Mouse (Mus musculus) myocyte (in vitro differentiated cells): ENCODE data around the gene Fat3.

Source experiments
- CEBPB ChIP-seq: IDR thresholded peaks from 2 replicates; pipeline ENCODE4 v1.6.1; 2011; ENCODE audit warnings: mild to moderate bottlenecking, moderate library complexity; ENCODE audit not compliant: poor library complexity, insufficient read depth, severe bottlenecking
- E2F4 ChIP-seq: IDR thresholded peaks from one replicate; pipeline ENCODE4 v1.6.1; 2011; ENCODE audit warnings: mild to moderate bottlenecking, control low read depth, moderate library complexity; ENCODE audit not compliant: insufficient read depth
- MAX ChIP-seq: IDR thresholded peaks from one replicate; pipeline ENCODE4 v1.6.1; 2011; ENCODE audit warnings: low read depth, mild to moderate bottlenecking, control low read depth
- MYOD1 ChIP-seq, 3 experiments: IDR thresholded peaks; one replicate each; pipeline ENCODE4 v1.6.1; 2011; ENCODE audit warnings: control low read depth in 2 of 3, low read depth in 2 of 3, mild to moderate bottlenecking in 2 of 3, moderate library complexity in 1 of 3; ENCODE audit not compliant: insufficient read length in 2 of 3, control insufficient read depth in 1 of 3
- MYOG ChIP-seq, 3 experiments: IDR thresholded peaks; one replicate each; pipeline ENCODE4 v1.6.1; 2011; ENCODE audit warnings: control low read depth in 2 of 3, low read depth in 2 of 3, mild to moderate bottlenecking in 2 of 3; ENCODE audit not compliant: insufficient read length in 2 of 3, control insufficient read depth in 1 of 3, insufficient read depth in 1 of 3
- POLR2A ChIP-seq: IDR thresholded peaks from one replicate; pipeline ENCODE4 v1.6.1; 2011; ENCODE audit warnings: low read depth, mild to moderate bottlenecking, control low read depth, moderate library complexity; ENCODE audit not compliant: insufficient read length
- POLR2AphosphoS2 ChIP-seq: IDR thresholded peaks from one replicate; pipeline ENCODE4 v1.6.1; 2011; ENCODE audit warnings: low read depth, control low read depth; ENCODE audit not compliant: insufficient read length

GRCm38 (mm10) chr9:16489661-16490060, 11.4 kb downstream of the Fat3 start:
- no peak for TF ChIP-seq POLR2A
- no peak for TF ChIP-seq POLR2AphosphoS2
- TF ChIP-seq MAX = no peak
- TF ChIP-seq E2F4 = no peak
- TF ChIP-seq MYOD1 (IDR thresholded peaks at IDR 0.05; ENCODE audit: control insufficient read depth in 1 of 3, insufficient read length in 2 of 3, low read depth in 2 of 3) = no peak
- no peak for TF ChIP-seq CEBPB
- TF ChIP-seq MYOG (IDR thresholded peaks at IDR 0.05; ENCODE audit: control insufficient read depth in 1 of 3, insufficient read depth in 1 of 3, insufficient read length in 2 of 3, low read depth in 2 of 3) = no peak
